Mouse (Mus musculus): ENCODE results near the gene Aftph. TPM values are rescaled to one million over a fixed set of nuclear protein-coding genes. Genes with fewer than 3 reads are reported as not detected.

The Aftph gene
- polyA plus RNA-seq, 1 experiment from 2014 or later, result 21.3 TPM

GRCm38 (mm10) chr11:20647902-20648625, 93.3 kb downstream of the Aftph start:
- Histone ChIP-seq H3K4me1 (replicated peaks; ENCODE audit: control insufficient read depth, insufficient read depth, low read length) (peaks cover 4% of the 10 kb centered on the region), H3K4me3 (ENCODE audit: low read depth, low read length) (no peak overlapping the region), H3K4me2 (replicated peaks; ENCODE audit: low read depth) (no peak overlapping the region), H3K9me3 (ENCODE audit: control insufficient read depth) (no peaks in the 10 kb centered on the region), H3K27me3 (replicated peaks; ENCODE audit: control insufficient read depth, insufficient read depth, low read length) (no peaks in the 10 kb centered on the region), H3K9ac (ENCODE audit: low read depth, low read length) (no peak overlapping the region), H3K27ac (ENCODE audit: low read depth, low read length) (0 out of 2 replicates have a peak overlapping the region, but pooled peaks have one; percentile 21), H3K36me3 (ENCODE audit: control insufficient read depth, insufficient read depth) (peaks cover 30% of the 10 kb centered on the region; the same call in 1 of the 2 replicates)
- no peak for TF ChIP-seq CTCF (IDR thresholded peaks at IDR 0.05; ENCODE audit: low read depth)
- ATAC-seq, result no peak
- 60% methylated on average over 19 of the region's 19 CpGs for WGBS

- Histone ChIP-seq H3K9me3 (ENCODE audit: control insufficient read depth) (no peaks in the 10 kb centered on the region), H3K4me2 (replicated peaks; ENCODE audit: low read depth) (no peak overlapping the region), H3K4me1 (replicated peaks; ENCODE audit: control insufficient read depth, insufficient read depth, low read length) (peaks cover 4% of the 10 kb centered on the region), H3K27ac (ENCODE audit: low read depth, low read length) (no peak overlapping the region), H3K9ac (ENCODE audit: low read depth, low read length) (no peak overlapping the region), H3K36me3 (ENCODE audit: control insufficient read depth, insufficient read depth) (peaks cover 30% of the 10 kb centered on the region; the same call in 1 of the 2 replicates), H3K4me3 (ENCODE audit: low read depth, low read length) (no peak overlapping the region), H3K27me3 (replicated peaks; ENCODE audit: control insufficient read depth, insufficient read depth, low read length) (no peaks in the 10 kb centered on the region)
- 55% methylated on average over 10 of the region's 10 CpGs for WGBS
- ATAC-seq, result no peak
- no peak for TF ChIP-seq CTCF (IDR thresholded peaks at IDR 0.05; ENCODE audit: low read depth)
Observed at GRCm38 (mm10) chr11:20646986-20647726, 94.2 kb downstream of the Aftph start.

DNA sequence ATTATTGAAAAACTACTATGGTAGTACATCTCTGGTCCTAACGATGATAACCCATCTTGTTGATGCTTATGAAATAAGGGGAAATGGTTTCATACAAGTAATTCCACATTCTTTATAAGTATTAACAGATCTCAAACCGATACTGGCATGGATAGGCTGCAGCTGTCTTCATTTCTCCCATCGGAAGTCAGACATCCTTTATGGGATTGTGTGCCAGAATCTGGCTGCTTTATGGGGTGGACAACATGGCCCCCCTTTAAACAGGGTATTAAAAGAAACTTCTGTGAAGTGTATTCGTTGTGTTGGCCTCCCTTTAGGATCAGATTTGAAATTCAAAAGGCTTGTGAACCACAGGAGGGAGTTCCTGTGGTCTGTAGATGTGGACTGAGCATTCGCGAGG, 95.2 kb downstream of the Aftph start:
- no peak overlapping the region for H3K9ac ChIP-seq (ENCODE audit: low read depth, low read length)
- H3K9me3 ChIP-seq (ENCODE audit: control insufficient read depth), result no peaks in the 10 kb centered on the region
- H3K27ac ChIP-seq (ENCODE audit: low read depth, low read length), result no peak overlapping the region
- WGBS, result 78% methylated on average over 6 of the region's 6 CpGs
- no peak for TF ChIP-seq CTCF (IDR thresholded peaks at IDR 0.05; ENCODE audit: low read depth)
- no peaks in the 10 kb centered on the region for H3K27me3 ChIP-seq (replicated peaks; ENCODE audit: control insufficient read depth, insufficient read depth, low read length)
- no peak for ATAC-seq
- H3K36me3 ChIP-seq (ENCODE audit: control insufficient read depth, insufficient read depth), result peaks cover 30% of the 10 kb centered on the region; the same call in 1 of the 2 replicates
- no peak overlapping the region for H3K4me3 ChIP-seq (ENCODE audit: low read depth, low read length)
- H3K4me1 ChIP-seq (replicated peaks; ENCODE audit: control insufficient read depth, insufficient read depth, low read length), result peaks cover 4% of the 10 kb centered on the region
- H3K4me2 ChIP-seq (replicated peaks; ENCODE audit: low read depth), result no peak overlapping the region

DNA sequence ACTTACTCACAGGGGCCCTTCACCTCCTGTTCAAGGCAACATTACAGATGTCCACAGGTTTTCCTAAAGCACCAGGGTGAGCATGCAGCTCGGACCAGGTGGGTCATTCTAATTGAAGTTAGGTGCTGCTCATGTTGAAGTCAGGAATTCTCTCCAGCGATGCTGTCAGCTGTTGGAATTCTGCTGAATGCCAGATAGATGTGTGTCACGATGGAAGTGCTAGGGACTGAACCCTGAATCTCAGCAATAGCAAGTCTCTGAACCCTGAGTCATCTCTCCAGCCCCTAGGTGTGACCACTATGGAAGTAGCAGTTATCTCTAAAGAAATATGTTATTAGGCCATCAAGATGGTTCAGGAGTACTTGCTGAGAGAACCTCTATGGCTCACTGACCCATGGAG, 95.9 kb downstream of the Aftph start:
- no peaks in the 10 kb centered on the region for H3K9me3 ChIP-seq (ENCODE audit: control insufficient read depth)
- H3K4me2 ChIP-seq (replicated peaks; ENCODE audit: low read depth), result no peak overlapping the region
- no peak overlapping the region for H3K9ac ChIP-seq (ENCODE audit: low read depth, low read length)
- H3K4me1 ChIP-seq (replicated peaks; ENCODE audit: control insufficient read depth, insufficient read depth, low read length), result peaks cover 6% of the 10 kb centered on the region
- H3K36me3 ChIP-seq (ENCODE audit: control insufficient read depth, insufficient read depth), result peaks cover 26% of the 10 kb centered on the region; the same call in 1 of the 2 replicates
- H3K27me3 ChIP-seq (replicated peaks; ENCODE audit: control insufficient read depth, insufficient read depth, low read length), result no peaks in the 10 kb centered on the region
- H3K4me3 ChIP-seq (ENCODE audit: low read depth, low read length), result no peak overlapping the region
- ATAC-seq, result no peak
- 76% methylated on average over 3 of the region's 3 CpGs for WGBS
- no peak overlapping the region for H3K27ac ChIP-seq (ENCODE audit: low read depth, low read length)
- TF ChIP-seq CTCF (IDR thresholded peaks at IDR 0.05; ENCODE audit: low read depth), result no peak

DNA sequence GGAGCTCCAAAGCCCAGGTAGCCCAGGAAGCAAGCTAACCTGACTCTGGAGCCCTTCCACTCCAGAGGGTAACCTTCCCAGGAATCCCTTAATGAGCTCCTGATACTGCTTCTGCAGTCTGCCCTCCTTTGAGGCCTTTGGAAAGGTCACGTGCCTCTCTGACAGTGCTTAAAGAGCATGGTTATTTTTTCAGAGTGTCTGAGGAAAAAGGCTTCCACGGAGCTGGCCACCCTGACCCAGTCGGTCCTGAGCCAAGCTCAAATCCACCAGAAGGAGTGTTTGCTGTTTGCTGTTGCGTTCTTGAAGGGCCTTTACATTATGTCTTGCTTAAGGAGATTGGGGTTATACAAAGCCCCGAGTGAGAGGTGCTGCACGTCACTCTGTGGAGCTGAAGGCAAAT, 96.5 kb downstream of the Aftph start:
- H3K4me3 ChIP-seq (ENCODE audit: low read depth, low read length), result no peak overlapping the region
- WGBS, result 64% methylated on average over 6 of the region's 6 CpGs
- TF ChIP-seq CTCF (IDR thresholded peaks at IDR 0.05; ENCODE audit: low read depth), result no peak

GRCm38 (mm10) chr11:20644166-20644565, 97.2 kb downstream of the Aftph start:
- Histone ChIP-seq H3K36me3 (ENCODE audit: control insufficient read depth, insufficient read depth) (peaks cover 14% of the 10 kb centered on the region; the same call in 1 of the 2 replicates), H3K27ac (ENCODE audit: low read depth, low read length) (no peak overlapping the region), H3K27me3 (replicated peaks; ENCODE audit: control insufficient read depth, insufficient read depth, low read length) (no peaks in the 10 kb centered on the region), H3K9ac (ENCODE audit: low read depth, low read length) (no peak overlapping the region), H3K4me2 (replicated peaks; ENCODE audit: low read depth) (no peak overlapping the region), H3K9me3 (ENCODE audit: control insufficient read depth) (no peaks in the 10 kb centered on the region), H3K4me1 (replicated peaks; ENCODE audit: control insufficient read depth, insufficient read depth, low read length) (peaks cover 19% of the 10 kb centered on the region), H3K4me3 (ENCODE audit: low read depth, low read length) (no peak overlapping the region)
- WGBS, result 76% methylated on average over 1 of the region's 1 CpGs
- no peak for ATAC-seq
- no peak for TF ChIP-seq CTCF (IDR thresholded peaks at IDR 0.05; ENCODE audit: low read depth)

More for the DNA sequence above, 96.5 kb downstream of the Aftph start:
- Histone ChIP-seq H3K9ac (ENCODE audit: low read depth, low read length) (no peak overlapping the region; the same call in 1 of the 2 replicates), H3K4me1 (replicated peaks; ENCODE audit: control insufficient read depth, insufficient read depth, low read length) (peaks cover 13% of the 10 kb centered on the region), H3K9me3 (ENCODE audit: control insufficient read depth) (no peaks in the 10 kb centered on the region), H3K4me2 (replicated peaks; ENCODE audit: low read depth) (no peak overlapping the region), H3K27ac (ENCODE audit: low read depth, low read length) (peak overlapping the region; percentile 41; the same call in 1 of the 2 replicates), H3K36me3 (ENCODE audit: control insufficient read depth, insufficient read depth) (peaks cover 21% of the 10 kb centered on the region; the same call in 1 of the 2 replicates), H3K27me3 (replicated peaks; ENCODE audit: control insufficient read depth, insufficient read depth, low read length) (no peaks in the 10 kb centered on the region)
- ATAC-seq, result no peak

All from intestine, postnatal 0 days (tissue).